Comparison of ENCODE assay signal across 23 mouse cellular contexts in the genomic region with DNA sequence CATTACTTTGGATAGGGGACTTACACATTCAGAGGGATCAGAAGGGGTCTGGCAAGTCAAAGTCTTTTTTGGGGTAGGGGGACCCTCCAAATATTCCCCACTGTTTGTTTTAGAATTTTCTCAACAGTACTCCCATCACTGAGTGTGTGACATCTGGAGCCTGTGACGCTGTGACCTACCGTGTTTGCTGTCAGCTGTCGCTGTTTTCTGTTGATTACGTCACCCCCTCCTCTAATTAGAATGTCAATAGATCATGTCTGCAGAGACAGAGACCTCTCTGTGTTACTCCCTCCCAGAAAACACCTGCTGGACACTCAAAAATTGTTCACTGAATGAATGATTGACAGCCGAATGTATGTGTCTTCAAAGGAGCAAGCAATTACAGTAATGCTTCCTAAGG. TPM values are rescaled to one million over a fixed set of nuclear protein-coding genes. Genes with fewer than 3 reads are reported as not detected.
DNase-seq lines count a peak whose midpoint lies in the region; ATAC-seq lines count a peak whose summit lies in the region.
"Had no signal": no experiment of that assay in that cellular context is flagged by ENCODE, and none has a peak within 500 bp of the region (broad histone marks: within the 10 kb centered on the region; RNA-seq: fewer than 3 reads in every experiment).

No protein-coding gene starts in this region.

- intact Hi-C loops in heart, postnatal 36 days (cut with DNase I): no loop called here

- H3K36me3 ChIP-seq in forebrain, embryonic 12.5 days (replicated peaks): no peaks in the 10 kb centered on the region
- no peaks in the 10 kb centered on the region for H3K36me3 ChIP-seq in forebrain, embryonic 16.5 days (ENCODE audit: control insufficient read depth, insufficient read depth)
- H3K36me3 ChIP-seq in midbrain, embryonic 11.5 days (ENCODE audit: control insufficient read depth, insufficient read depth, low read length): no peaks in the 10 kb centered on the region
- no peaks in the 10 kb centered on the region for H3K36me3 ChIP-seq in midbrain, embryonic 14.5 days (ENCODE audit: control insufficient read depth, insufficient read depth, low read length)
- H3K36me3 ChIP-seq: G1E had no signal

- H3K27me3 ChIP-seq in forebrain, embryonic 12.5 days: no peaks in the 10 kb centered on the region
- no peaks in the 10 kb centered on the region for H3K27me3 ChIP-seq in forebrain, embryonic 16.5 days (replicated peaks; ENCODE audit: control insufficient read depth, insufficient read depth, low read length)
- H3K27me3 ChIP-seq in midbrain, embryonic 11.5 days (ENCODE audit: control insufficient read depth, insufficient read depth, low read length): no peaks in the 10 kb centered on the region
- no peaks in the 10 kb centered on the region for H3K27me3 ChIP-seq in midbrain, embryonic 14.5 days (ENCODE audit: control insufficient read depth, insufficient read depth, low read length)
- H3K27me3 ChIP-seq: CH12.LX had no signal

- no peaks in the 10 kb centered on the region for H3K9me3 ChIP-seq in forebrain, embryonic 12.5 days
- H3K9me3 ChIP-seq in forebrain, embryonic 16.5 days (ENCODE audit: control insufficient read depth, low read length): no peaks in the 10 kb centered on the region
- no peaks in the 10 kb centered on the region for H3K9me3 ChIP-seq in midbrain, embryonic 11.5 days (ENCODE audit: control insufficient read depth, low read length)
- H3K9me3 ChIP-seq in midbrain, embryonic 14.5 days (ENCODE audit: control insufficient read depth, low read length): no peaks in the 10 kb centered on the region
- H3K9me3 ChIP-seq: G1E had no signal

- WGBS in forebrain, embryonic 12.5 days: 61% methylated on average over 5 of the region's 5 CpGs
- 47% methylated on average over 5 of the region's 5 CpGs for WGBS in forebrain, embryonic 16.5 days
- 74% methylated on average over 5 of the region's 5 CpGs for WGBS in midbrain, embryonic 11.5 days
- WGBS in midbrain, embryonic 14.5 days: 70% methylated on average over 5 of the region's 5 CpGs

- no peaks in the 10 kb centered on the region for H3K4me1 ChIP-seq in forebrain, embryonic 12.5 days
- no peaks in the 10 kb centered on the region for H3K4me1 ChIP-seq in forebrain, embryonic 16.5 days (replicated peaks; ENCODE audit: control insufficient read depth, insufficient read depth, low read length)
- H3K4me1 ChIP-seq in midbrain, embryonic 11.5 days (ENCODE audit: control insufficient read depth, insufficient read depth, low read length): no peaks in the 10 kb centered on the region
- no peaks in the 10 kb centered on the region for H3K4me1 ChIP-seq in midbrain, embryonic 14.5 days (ENCODE audit: control insufficient read depth, insufficient read depth, low read length)

- DNase-seq in heart, adult 11 months: peak; percentile 7
- DNase-seq in heart, postnatal 36 days: no peak
- DNase-seq in midbrain, embryonic 11.5 days (ENCODE audit: low spot score, missing footprints): peak; percentile 51
- DNase-seq in midbrain, embryonic 14.5 days: no peak
- DNase-seq: adrenal gland, adult 2 months; adrenal gland, adult 8-10 months; adrenal gland, postnatal 10 days; adrenal gland, postnatal 14 days; adrenal gland, postnatal 25 days; adrenal gland, postnatal 36 days; B cell, adult 2 months; cerebellum, adult 11 months; cerebellum, adult 11-12 months; cerebellum, adult 18-20 months had no signal

- H3K9ac ChIP-seq in forebrain, embryonic 12.5 days: no peak overlapping the region
- H3K9ac ChIP-seq in forebrain, embryonic 16.5 days (replicated peaks; ENCODE audit: low read depth, low read length): no peak overlapping the region
- H3K9ac ChIP-seq in midbrain, embryonic 11.5 days (ENCODE audit: low read length): no peak overlapping the region
- H3K9ac ChIP-seq in midbrain, embryonic 14.5 days (replicated peaks; ENCODE audit: low read length): no peak overlapping the region

- ATAC-seq in forebrain, embryonic 12.5 days (ENCODE audit: low FRiP score): peak; percentile 58; the same call in 1 of the 2 replicates
- ATAC-seq in forebrain, embryonic 16.5 days: no peak
- no peak for ATAC-seq in midbrain, embryonic 11.5 days (ENCODE audit: low FRiP score)
- ATAC-seq in midbrain, embryonic 14.5 days (ENCODE audit: low FRiP score, low TSS enrichment): no peak
- ATAC-seq: activated CD4-positive, CD25-positive, alpha-beta regulatory T cell, adult 4 months; CD4-positive, CD25-positive, alpha-beta regulatory T cell, adult 4 months; Patski had no signal

- H3K4me2 ChIP-seq in forebrain, embryonic 12.5 days: no peak overlapping the region
- H3K4me2 ChIP-seq in forebrain, embryonic 16.5 days (ENCODE audit: low read length): no peak overlapping the region
- no peak overlapping the region for H3K4me2 ChIP-seq in midbrain, embryonic 11.5 days
- H3K4me2 ChIP-seq in midbrain, embryonic 14.5 days (ENCODE audit: low read length): no peak overlapping the region

- no peak overlapping the region for H3K4me3 ChIP-seq in forebrain, embryonic 12.5 days (replicated peaks)
- H3K4me3 ChIP-seq in forebrain, embryonic 16.5 days (replicated peaks; ENCODE audit: low read length): no peak overlapping the region
- H3K4me3 ChIP-seq in midbrain, embryonic 11.5 days (ENCODE audit: low read depth, low read length): no peak overlapping the region
- H3K4me3 ChIP-seq in midbrain, embryonic 14.5 days (replicated peaks; ENCODE audit: low read depth, low read length): no peak overlapping the region

- H3K27ac ChIP-seq in forebrain, embryonic 12.5 days: no peak overlapping the region
- no peak overlapping the region for H3K27ac ChIP-seq in forebrain, embryonic 16.5 days (ENCODE audit: low read length)
- H3K27ac ChIP-seq in midbrain, embryonic 11.5 days (ENCODE audit: low read depth, low read length): no peak overlapping the region
- no peak overlapping the region for H3K27ac ChIP-seq in midbrain, embryonic 14.5 days (replicated peaks; ENCODE audit: low read depth, low read length)

RNA-seq across cellular contexts. Expression of gene Vgll2, which starts 20.8 kb away (rescaled TPM):
- polyA plus RNA-seq in forebrain, embryonic 12.5 days (2016; fragmentation: Nextera tagmentation; extraction: Ambion mirVana): 2.5 and 4.4 TPM in 2 replicates
- 0.71 TPM in 1 of 2 replicates, not detected in the other for polyA plus RNA-seq in forebrain, embryonic 16.5 days (2015; fragmentation: Nextera tagmentation; extraction: Ambion mirVana)
- not detected for total RNA-seq in heart, postnatal 36 days (2021)
- 0.15 and 0.27 TPM in 2 replicates for polyA plus RNA-seq in midbrain, embryonic 11.5 days (2014; fragmentation: Nextera tagmentation; extraction: Ambion mirVana)
- not detected in 2 replicates for polyA plus RNA-seq in midbrain, embryonic 14.5 days (2014; fragmentation: Nextera tagmentation; extraction: Ambion mirVana)
- total RNA-seq: adrenal gland, adult 2 months; adrenal gland, adult 8-10 months; adrenal gland, postnatal 14 days; adrenal gland, postnatal 25 days; adrenal gland, postnatal 36 days; CH12.LX; ES-E14; G1E; MEL had no signal
- polyA plus RNA-seq: activated CD4-positive, CD25-positive, alpha-beta regulatory T cell, adult 4 months; CD4-positive, CD25-positive, alpha-beta regulatory T cell, adult 4 months; G1E; Patski had no signal

Comparison
In these comparisons a context has a peak if more than half of its experiments do, and no peak if none do; other contexts are left out.
1. DNase-seq: peak in heart, adult 11 months (single experiment) and midbrain, embryonic 11.5 days (single experiment); none in heart, postnatal 36 days (0 of 2) and midbrain, embryonic 14.5 days (single experiment).